Mouse (Mus musculus) midbrain, embryonic 11.5 days (tissue): ENCODE measurements around the gene Bex3. TPM values are rescaled to one million over a fixed set of nuclear protein-coding genes. Genes with fewer than 3 reads are reported as not detected.
"Not testable (repeated sequence)": the region's sequence is repeated elsewhere in the genome, so short reads cannot be mapped to it uniquely, and the experiment has no call there.

ENCODE experiments used
- ATAC-seq: fragments of 200-750 bp; cut with Nextera tagmentation; 2 replicates; pipeline ENCODE4 v1.8.0; 2017; ENCODE audit warnings: moderate TSS enrichment, moderate library complexity; ENCODE audit not compliant: low FRiP score
- DNase-seq: peaks from one replicate; pipeline ENCODE4 v3.0.0; 2015; ENCODE audit warnings: low spot score; ENCODE audit errors: missing footprints
- H3K27ac ChIP-seq: fragments of 300-500 bp; sonication (generic); 2 replicates; pipeline ENCODE4 v1.5.1; 2014; ENCODE audit warnings: low read depth, low read length
- H3K27me3 ChIP-seq: fragments of 300-500 bp; sonication (generic); 2 replicates; pipeline ENCODE4 v1.6.1; 2014; ENCODE audit warnings: mild to moderate bottlenecking, low read length, moderate library complexity, mixed read lengths; ENCODE audit not compliant: control insufficient read depth, insufficient read depth
- H3K36me3 ChIP-seq: fragments of 300-500 bp; sonication (generic); 2 replicates; pipeline ENCODE4 v1.6.1; 2014; ENCODE audit warnings: mild to moderate bottlenecking, low read length, moderate library complexity, mixed read lengths; ENCODE audit not compliant: control insufficient read depth, insufficient read depth
- H3K4me1 ChIP-seq: fragments of 300-500 bp; sonication (generic); 2 replicates; pipeline ENCODE4 v1.6.1; 2014; ENCODE audit warnings: low read length; ENCODE audit not compliant: control insufficient read depth, insufficient read depth
- H3K4me2 ChIP-seq: fragments of 300-500 bp; sonication (generic); 2 replicates; pipeline ENCODE4 v1.6.1; 2014; ENCODE audit warnings: mild to moderate bottlenecking, moderate library complexity
- H3K4me3 ChIP-seq: fragments of 300-500 bp; sonication (generic); 2 replicates; pipeline ENCODE4 v1.5.1; 2014; ENCODE audit warnings: low read depth, low read length
- H3K9ac ChIP-seq: fragments of 300-500 bp; sonication (generic); 2 replicates; pipeline ENCODE4 v1.6.1; 2014; ENCODE audit warnings: low read length
- H3K9me3 ChIP-seq: fragments of 300-500 bp; sonication (generic); 2 replicates; pipeline ENCODE4 v1.6.1; 2016; ENCODE audit warnings: low read length; ENCODE audit not compliant: control insufficient read depth
- WGBS: fragments of 180-500 bp; shearing (Covaris S2); extraction: QIAGEN DNeasy Blood & Tissue Kit; methylation state at CpG from one replicate; pipeline ENCODE4 v1.1.7; 2014; 5-methylcytosine and 5-hydroxymethylcytosine counted together
- polyA plus RNA-seq: library from polyadenylated mRNA; unstranded; fragments of >200 nt; fragmentation: Nextera tagmentation; extraction: Ambion mirVana; gene quantifications from 2 replicates; pipeline ENCODE4 v1.2.1, GENCODE M21; 2014

The Bex3 gene
- polyA plus RNA-seq: 666 and 674 TPM in 2 replicates

- H3K27ac ChIP-seq, H3K36me3 ChIP-seq, H3K27me3 ChIP-seq, H3K4me1 ChIP-seq, H3K9me3 ChIP-seq: not testable (repeated sequence)
- Histone ChIP-seq H3K9ac (peak within 1 kb of the TSS; percentile 54), H3K4me2 (peak within 1 kb of the TSS; percentile 37), H3K4me3 (peak within 1 kb of the TSS; percentile 40)
- ATAC-seq: peak; percentile 97
- 71% methylated on average over 4 of the region's 30 CpGs for whole genome bisulfite sequencing
- peak; percentile 86 for DNase-seq
Observed at GRCm38 (mm10) chrX:136269743-136270392, at the start of gene Bex3. TSS of gene Bex3 (plus strand) at chrX:136270253.

- no peak overlapping the region for H3K9ac ChIP-seq
- no peaks in the 10 kb centered on the region for H3K4me1 ChIP-seq
- H3K36me3 ChIP-seq: no peaks in the 10 kb centered on the region
- ATAC-seq: no peak
- no peak overlapping the region for H3K4me3 ChIP-seq
- 86% methylated on average over 6 of the region's 6 CpGs for WGBS
- DNase-seq: no peak
- H3K9me3 ChIP-seq: no peaks in the 10 kb centered on the region
- H3K27ac ChIP-seq: no peak overlapping the region
- no peak overlapping the region for H3K4me2 ChIP-seq
- no peaks in the 10 kb centered on the region for H3K27me3 ChIP-seq
Observed at GRCm38 (mm10) chrX:136223714-136224113, 46.3 kb upstream of the Bex3 start.

- Histone ChIP-seq H3K36me3 (no peaks in the 10 kb centered on the region), H3K4me1 (no peaks in the 10 kb centered on the region), H3K27me3 (no peaks in the 10 kb centered on the region), H3K4me2 (no peak overlapping the region), H3K4me3 (no peak overlapping the region), H3K9me3 (no peaks in the 10 kb centered on the region), H3K9ac (no peak overlapping the region), H3K27ac (no peak overlapping the region)
- ATAC-seq (no peak), DNase-seq (no peak)
- WGBS: 80% methylated on average over 5 of the region's 5 CpGs
Observed at GRCm38 (mm10) chrX:136227768-136228167, 42.3 kb upstream of the Bex3 start.

GRCm38 (mm10) chrX:136238118-136238517 is 31.9 kb upstream of the Bex3 start:
- no peak for ATAC-seq

GRCm38 (mm10) chrX:136243181-136243580 is 26.9 kb upstream of the Bex3 start:
- H3K27me3 ChIP-seq: no peaks in the 10 kb centered on the region
- no peak overlapping the region for H3K27ac ChIP-seq
- no peak overlapping the region for H3K4me2 ChIP-seq
- no peak for DNase-seq
- no peak overlapping the region for H3K9ac ChIP-seq
- H3K36me3 ChIP-seq: peaks cover 3% of the 10 kb centered on the region; the same call in 1 of the 2 replicates
- H3K4me1 ChIP-seq: no peaks in the 10 kb centered on the region
- ATAC-seq: no peak
- 87% methylated on average over 2 of the region's 2 CpGs for WGBS
- H3K9me3 ChIP-seq: no peaks in the 10 kb centered on the region
- H3K4me3 ChIP-seq: no peak overlapping the region

More at GRCm38 (mm10) chrX:136238118-136238517, 31.9 kb upstream of the Bex3 start:
- DNase-seq: peak; percentile 85
- Histone ChIP-seq H3K27ac (no peak overlapping the region), H3K9ac (no peak overlapping the region), H3K9me3 (no peaks in the 10 kb centered on the region), H3K4me1 (no peaks in the 10 kb centered on the region), H3K4me3 (no peak overlapping the region), H3K27me3 (no peaks in the 10 kb centered on the region), H3K36me3 (no peaks in the 10 kb centered on the region), H3K4me2 (no peak overlapping the region)
- WGBS: 53% methylated on average over 3 of the region's 3 CpGs

- Histone ChIP-seq H3K27me3 (no peaks in the 10 kb centered on the region; the same call in 1 of the 2 replicates), H3K36me3 (peaks cover 3% of the 10 kb centered on the region; the same call in 1 of the 2 replicates), H3K9ac (peak within 1 kb of the TSS; percentile 70), H3K27ac (peak within 1 kb of the TSS; percentile 44), H3K4me3 (peak within 1 kb of the TSS; percentile 59), H3K9me3 (no peaks in the 10 kb centered on the region), H3K4me2 (peak within 1 kb of the TSS; percentile 42), H3K4me1 (no peaks in the 10 kb centered on the region)
- 26% methylated on average over 20 of the region's 20 CpGs for WGBS
- ATAC-seq (peak; percentile 96), DNase-seq (peak; percentile 96)
Observed at GRCm38 (mm10) chrX:136244574-136245229, 25.4 kb upstream of the Bex3 start, which contains the start of gene Tceal9. TSS of gene Tceal9 (plus strand) at chrX:136245079.

GRCm38 (mm10) chrX:136245521-136246071 is 24.5 kb upstream of the Bex3 start:
- Histone ChIP-seq H3K27me3 (no peaks in the 10 kb centered on the region; the same call in 1 of the 2 replicates), H3K9me3 (no peaks in the 10 kb centered on the region), H3K9ac (peak overlapping the region; percentile 70), H3K36me3 (peaks cover 3% of the 10 kb centered on the region; the same call in 1 of the 2 replicates), H3K27ac (peak overlapping the region; percentile 44), H3K4me3 (peak overlapping the region; percentile 59), H3K4me1 (no peaks in the 10 kb centered on the region), H3K4me2 (peak overlapping the region; percentile 42)
- peak; percentile 87 for DNase-seq
- peak; percentile 76 for ATAC-seq
- 18% methylated on average over 12 of the region's 15 CpGs for WGBS

GRCm38 (mm10) chrX:136248811-136249210 is 21.2 kb upstream of the Bex3 start:
- DNase-seq (no peak), ATAC-seq (no peak)
- H3K4me1 ChIP-seq: no peaks in the 10 kb centered on the region
- H3K9ac ChIP-seq: no peak overlapping the region
- no peaks in the 10 kb centered on the region for H3K9me3 ChIP-seq
- H3K27me3 ChIP-seq: no peaks in the 10 kb centered on the region; the same call in 1 of the 2 replicates
- H3K27ac ChIP-seq: no peak overlapping the region
- no peak overlapping the region for H3K4me2 ChIP-seq
- peaks cover 3% of the 10 kb centered on the region; the same call in 1 of the 2 replicates for H3K36me3 ChIP-seq
- no peak overlapping the region for H3K4me3 ChIP-seq
- WGBS: 90% methylated on average over 6 of the region's 6 CpGs

GRCm38 (mm10) chrX:136249671-136250070 is 20.4 kb upstream of the Bex3 start:
- Histone ChIP-seq H3K27ac (no peak overlapping the region), H3K27me3 (no peaks in the 10 kb centered on the region; the same call in 1 of the 2 replicates), H3K9ac (no peak overlapping the region), H3K36me3 (peaks cover 3% of the 10 kb centered on the region; the same call in 1 of the 2 replicates), H3K9me3 (no peaks in the 10 kb centered on the region), H3K4me1 (no peaks in the 10 kb centered on the region), H3K4me2 (no peak overlapping the region), H3K4me3 (no peak overlapping the region)
- DNase-seq: no peak
- WGBS: 87% methylated on average over 7 of the region's 7 CpGs
- ATAC-seq: no peak
